Mouse (Mus musculus): ENCODE results near the gene Pla1a. TPM values are rescaled to one million over a fixed set of nuclear protein-coding genes. Genes with fewer than 3 reads are reported as not detected.

The Pla1a gene
- total RNA-seq, 2 experiments from 2014 or later, result 0.36 to 0.38 TPM

DNA sequence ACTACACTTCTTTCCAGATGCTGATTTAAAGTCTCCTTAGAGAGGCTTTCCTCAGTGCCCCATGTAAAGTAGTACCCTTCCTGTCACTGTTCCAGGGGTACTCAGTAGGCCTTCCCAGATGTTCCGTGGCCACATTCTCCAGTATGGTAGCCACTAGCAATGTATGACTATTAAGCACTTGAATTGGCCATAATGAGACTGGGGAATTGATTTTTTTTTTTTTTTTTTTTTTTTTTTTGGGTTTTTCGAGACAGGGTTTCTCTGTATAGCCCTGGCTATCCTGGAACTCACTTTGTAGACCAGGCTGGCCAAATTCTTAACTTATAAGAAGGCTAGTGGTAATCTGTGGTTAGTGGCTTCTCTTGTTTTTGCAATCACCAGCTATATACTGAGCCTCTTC lies 83.1 kb downstream of the Pla1a start:
- intact Hi-C loops (cut with DNase I), result loop anchor here (5.0 kb wide), 1 partner anchor 157 kb away; no protein-coding TSS in a partner anchor
- no peak for DNase-seq

DNA sequence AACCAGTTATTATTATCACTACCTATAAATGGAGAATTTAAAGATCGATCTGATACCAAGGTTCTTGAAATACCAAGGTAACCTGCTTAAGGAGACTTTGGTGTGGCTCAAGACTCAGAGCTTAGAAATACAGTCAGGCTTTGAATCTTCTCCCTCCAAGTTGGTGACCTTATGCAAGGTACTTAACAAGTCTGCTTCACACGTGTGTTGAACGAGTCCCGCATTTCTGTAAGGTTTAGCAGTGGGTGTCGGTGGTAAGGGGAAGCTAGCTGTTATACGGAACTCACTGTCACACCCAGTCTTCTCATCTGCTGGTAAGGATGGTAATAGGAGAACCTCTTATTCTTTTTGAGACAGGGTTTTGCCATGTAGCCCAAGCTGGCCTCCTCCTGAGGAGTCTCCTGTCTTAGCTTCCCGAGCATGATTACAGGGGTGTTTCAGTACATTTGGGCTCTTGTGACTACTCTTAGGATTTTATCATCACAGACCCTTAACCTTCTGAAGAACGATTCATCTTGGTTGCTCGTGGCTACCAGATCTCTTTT lies 84.7 kb downstream of the Pla1a start:
- intact Hi-C loops (cut with DNase I), result loop anchor here (5.0 kb wide), 1 partner anchor 159 kb away; no protein-coding TSS in a partner anchor
- DNase-seq, result no peak

DNA sequence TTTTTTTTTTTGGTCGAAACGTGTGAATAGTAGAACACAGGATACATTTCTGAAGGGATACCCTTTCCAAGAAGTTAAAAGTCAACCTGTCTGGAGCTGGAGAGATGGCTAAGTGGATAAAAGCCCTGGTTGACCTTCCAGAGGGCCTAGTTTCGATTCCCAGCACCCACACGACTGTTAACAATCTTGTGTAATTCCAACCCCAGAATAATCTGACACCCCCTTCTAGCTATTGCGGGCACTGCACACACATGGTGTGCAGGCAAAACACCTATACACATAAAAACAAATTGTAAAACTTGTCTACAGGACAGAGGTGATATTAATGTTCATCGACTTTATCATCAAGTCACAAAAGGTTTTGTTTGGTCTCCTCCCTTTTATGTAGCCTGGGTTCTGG lies 85.4 kb downstream of the Pla1a start:
- intact Hi-C loops (cut with DNase I), result loop anchor here (5.0 kb wide), 1 partner anchor 160 kb away; no protein-coding TSS in a partner anchor

DNA sequence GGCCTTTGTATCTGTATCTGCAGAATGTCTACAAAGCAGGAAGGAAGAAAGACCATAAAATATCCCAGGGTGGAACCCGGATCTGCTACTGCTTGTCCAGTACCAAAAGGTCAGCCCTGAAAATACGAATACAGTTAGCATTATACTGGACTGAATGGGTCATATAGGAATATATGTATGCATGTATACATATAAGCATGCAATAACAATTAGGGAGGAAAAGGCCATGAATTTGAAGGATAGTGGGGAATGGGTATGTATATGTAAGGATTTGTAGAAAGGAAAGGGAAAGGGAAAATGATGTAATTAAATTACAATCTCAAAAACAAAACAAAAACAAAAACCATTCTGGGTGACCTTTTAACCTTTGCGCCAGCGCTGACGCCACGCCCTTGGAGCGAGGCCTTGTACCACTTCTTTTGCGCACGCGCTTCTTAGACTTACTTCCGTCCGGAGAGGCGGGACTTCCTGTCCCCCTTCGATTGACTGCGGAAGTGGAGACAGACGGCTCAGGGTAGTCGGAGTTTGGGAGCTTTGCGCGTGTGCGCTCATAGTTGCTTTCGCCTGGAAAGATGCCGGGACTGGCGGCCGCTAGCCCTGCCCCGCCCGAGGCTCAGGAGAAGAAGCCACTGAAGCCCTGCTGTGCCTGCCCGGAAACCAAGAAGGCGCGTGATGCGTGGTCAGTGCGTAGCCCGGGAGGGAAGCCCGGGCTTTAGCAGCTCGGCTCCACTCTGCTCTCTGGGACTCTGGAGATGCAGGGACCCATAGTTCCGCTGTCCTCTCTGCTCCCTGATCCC lies 86.2 kb downstream of the Pla1a start, which contains the start of the genes Cox17 and Gm21987:
Cox17 (plus strand) TSS at position 463 of the 797 bp plus-strand sequence.
Gm21987 (plus strand) TSS at position 512 of the 797 bp plus-strand sequence.
- peak; percentile 91 for DNase-seq
- intact Hi-C loops (cut with DNase I), result loop anchor here (5.0 kb wide), 1 partner anchor 161 kb away; no protein-coding TSS in a partner anchor

More for the DNA sequence above, 85.4 kb downstream of the Pla1a start:
- DNase-seq, result no peak

Other genes with a start within 250 kb of the Pla1a start
- gene Nr1i2, start 138.3 kb downstream of the Pla1a start, total RNA-seq (2021), result not detected
- gene Maats1, start 91.0 kb downstream of the Pla1a start, total RNA-seq (2021), result 1 to 10 TPM in 1 of 2 experiments, under 1 TPM in 1; 0.89 to 1.0 TPM
- 10 to 100 TPM; 35.0 to 42.2 TPM for gene Cox17, start 86.2 kb downstream of the Pla1a start, total RNA-seq (2021)
- gene Gm21987, start 86.1 kb downstream of the Pla1a start, total RNA-seq (2021), result not detected
- under 1 TPM; 0.34 to 0.50 TPM for gene Popdc2, start 70.9 kb downstream of the Pla1a start, total RNA-seq (2021)
- gene Adprh, start 19.6 kb upstream of the Pla1a start, total RNA-seq (2021), result 10 to 100 TPM; 61.2 to 62.2 TPM
- gene Cd80, start 22.4 kb upstream of the Pla1a start, total RNA-seq (2021), result under 1 TPM; 0.36 to 0.50 TPM
- 10 to 100 TPM; 28.8 to 29.5 TPM for gene Timmdc1, start 89.5 kb upstream of the Pla1a start, total RNA-seq (2021)
- gene Poglut1, start 117.1 kb upstream of the Pla1a start, total RNA-seq (2021), result 10 to 100 TPM; 33.3 to 35.5 TPM
- 10 to 100 TPM; 26.2 to 27.2 TPM for gene Tmem39a, start 125.6 kb upstream of the Pla1a start, total RNA-seq (2021)